Mouse (Mus musculus) left cerebral cortex, adult 2 months (tissue): ENCODE results near the gene Pirb. TPM values are rescaled to one million over a fixed set of nuclear protein-coding genes. Genes with fewer than 3 reads are reported as not detected.
A peak's percentile ranks its signal among the peaks of the same experiment; 100 is the strongest.
"Not testable (repeated sequence)": the region's sequence is repeated elsewhere in the genome, so short reads cannot be mapped to it uniquely, and the experiment has no call there.

Experiments
- DNase-seq, 2 experiments: peaks; one replicate each; pipeline ENCODE4 v3.0.0; 2021 to 2022; ENCODE audit warnings: low spot score in 2 of 2, mixed read lengths in 1 of 2; ENCODE audit errors: extremely low spot score in 1 of 2
- H3K27ac ChIP-seq: fragments of 200-600 bp; 2 replicates; pipeline ENCODE4 v1.8.1; 2022
- H3K4me3 ChIP-seq: fragments of 200-600 bp; 2 replicates; pipeline ENCODE4 v1.8.1; 2022
- CTCF ChIP-seq: fragments of 200-600 bp; IDR thresholded peaks from 2 replicates; pipeline ENCODE4 v1.8.1; 2022; ENCODE audit warnings: antibody characterized with exemption, mild to moderate bottlenecking, moderate library complexity
- intact Hi-C: fragments of 180-260 bp; cut with DNase I; formaldehyde crosslinking; loops from one replicate; pipeline ENCODE4 v1.15.1; 2025
- long read RNA-seq, 2 experiments: library from polyadenylated mRNA; stranded (forward); transcript quantifications; one replicate each; pipeline ENCODE4 v2.0.0; 2021; ENCODE audit warnings: borderline mapping rate in 2 of 2
- total RNA-seq, 2 experiments: library from RNA; stranded (reverse); gene quantifications; 2 replicates each; pipeline ENCODE4 v1.2.3; 2021

Pirb gene
- total RNA-seq: under 1 TPM; 0.16 to 0.25 TPM
- long read RNA-seq, experiment 1: 0 reads
- long read RNA-seq, experiment 2: 0 reads

DNA sequence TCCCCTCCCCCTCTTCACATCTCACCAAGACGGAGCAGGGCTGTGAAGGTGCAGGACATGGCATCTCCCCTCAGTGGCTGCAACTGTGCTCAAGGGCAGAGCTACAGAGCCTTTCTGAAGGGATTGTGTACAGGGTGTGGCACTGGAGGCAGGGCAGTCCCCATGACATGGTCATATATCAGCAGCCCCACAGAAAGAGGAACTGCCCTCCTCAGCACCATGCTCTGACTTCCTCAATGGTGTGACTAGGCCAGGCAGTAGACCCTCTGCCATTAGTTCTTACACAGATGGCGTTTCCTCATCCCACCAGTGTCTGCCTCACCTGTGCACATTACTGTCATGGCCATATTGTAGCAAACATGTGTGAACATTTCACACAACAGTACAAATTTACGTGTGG is at the start of gene Pirb:
TSS of gene Pirb (minus strand) at position 124 of the 400 bp plus-strand sequence.
- intact Hi-C loops, H3K27ac ChIP-seq, DNase-seq, H3K4me3 ChIP-seq: not testable (repeated sequence)

DNA sequence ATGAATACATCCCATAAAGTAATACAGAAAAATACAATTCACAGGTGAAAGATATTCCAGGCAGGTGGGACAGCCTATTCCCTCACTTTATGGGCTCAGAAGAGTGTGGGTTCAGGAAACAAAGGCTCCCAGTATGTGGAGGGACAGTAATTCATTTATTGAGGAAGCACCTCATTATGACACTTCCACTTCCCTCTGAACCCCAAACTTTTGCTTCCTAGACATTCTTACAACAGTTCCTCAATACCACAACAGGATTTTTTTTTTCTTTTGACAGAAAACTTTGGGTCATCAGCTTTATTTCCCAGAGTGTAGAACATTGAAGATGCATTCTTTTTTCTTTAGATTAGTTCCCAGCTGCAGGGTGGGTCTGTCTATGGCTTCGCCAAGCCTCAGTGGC is 12.5 kb upstream of the Pirb start:
- DNase-seq, H3K27ac ChIP-seq, H3K4me3 ChIP-seq, intact Hi-C loops: not testable (repeated sequence)

DNA sequence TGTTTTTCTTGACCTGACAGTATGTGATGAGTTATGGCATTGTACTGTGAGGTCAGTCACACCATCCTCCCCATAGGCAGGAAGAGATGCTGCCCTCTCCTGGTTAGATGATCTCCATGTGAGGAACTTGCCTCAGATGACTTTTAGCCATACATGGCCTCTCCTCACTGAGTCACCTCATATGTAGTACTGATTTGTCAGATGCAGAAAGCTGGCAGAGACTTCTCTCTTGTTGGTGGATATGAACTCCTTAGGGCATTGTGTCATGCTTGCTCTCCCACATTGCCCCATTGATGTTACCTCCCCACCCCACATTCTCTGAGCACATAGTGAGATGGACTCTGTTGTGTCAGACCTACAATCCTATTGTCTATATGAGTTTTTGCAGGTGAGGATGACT is 5.3 kb upstream of the Pirb start:
- intact Hi-C loops, H3K27ac ChIP-seq, H3K4me3 ChIP-seq, DNase-seq: not testable (repeated sequence)

DNA sequence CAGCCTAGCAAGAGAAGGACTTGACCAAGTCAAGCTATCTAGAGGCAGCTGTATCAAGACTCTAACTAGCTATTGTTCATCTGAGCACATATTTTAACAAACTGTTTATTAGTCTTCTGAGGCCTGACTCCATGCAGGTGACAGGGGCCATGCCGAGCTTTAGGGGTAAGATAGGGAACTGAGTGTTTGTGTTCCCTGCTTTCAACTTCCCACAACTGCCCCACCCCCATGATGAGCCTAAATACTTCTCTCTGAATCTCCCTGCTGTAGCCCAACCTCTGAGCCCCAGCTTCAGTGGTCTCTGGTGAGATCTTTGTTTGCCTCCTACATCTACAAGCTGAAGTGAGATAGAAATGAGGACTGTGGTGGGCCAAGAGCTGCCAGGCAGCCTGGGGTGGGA is 4.9 kb downstream of the Pirb start:
- Histone ChIP-seq H3K27ac (no peak overlapping the region), H3K4me3 (no peak overlapping the region)
- intact Hi-C loops: no loop called here
- TF ChIP-seq CTCF: no peak
- no peak for DNase-seq

DNA sequence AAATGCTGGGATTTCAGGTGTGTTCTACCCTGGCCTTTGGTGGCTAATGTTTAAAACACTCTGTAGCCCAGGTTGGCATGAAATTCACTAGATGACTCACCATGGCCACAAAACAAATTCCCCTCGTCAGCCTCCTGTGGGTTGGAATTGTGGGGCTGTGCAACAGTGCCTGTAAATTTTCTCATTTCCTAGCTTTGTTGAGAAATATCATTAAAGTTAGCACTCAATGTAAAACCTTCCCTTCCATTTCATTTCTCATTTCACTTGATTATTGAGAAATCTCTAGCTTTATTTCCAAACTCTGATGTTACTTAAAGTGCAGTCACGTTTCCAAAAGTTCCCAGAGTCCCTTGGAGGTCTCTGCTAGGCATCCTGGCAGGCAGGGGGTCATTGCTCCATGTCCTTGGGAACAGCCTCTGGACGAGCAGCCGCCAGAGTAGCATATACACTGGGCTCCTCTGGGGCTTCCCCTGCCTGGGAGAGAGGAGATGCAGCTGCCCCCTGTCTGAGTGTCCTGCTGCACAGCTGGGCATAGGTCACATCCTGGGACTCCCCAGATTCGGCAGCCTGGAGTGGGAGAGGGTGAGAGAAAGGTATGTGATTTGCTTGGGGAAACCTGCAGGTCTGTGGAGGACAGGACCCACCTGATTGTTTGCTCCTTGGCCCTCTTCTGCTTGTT is 7.8 kb downstream of the Pirb start:
- Histone ChIP-seq H3K27ac (no peak overlapping the region), H3K4me3 (no peak overlapping the region)
- DNase-seq: no peak
- intact Hi-C loops: no loop called here
- TF ChIP-seq CTCF: no peak

DNA sequence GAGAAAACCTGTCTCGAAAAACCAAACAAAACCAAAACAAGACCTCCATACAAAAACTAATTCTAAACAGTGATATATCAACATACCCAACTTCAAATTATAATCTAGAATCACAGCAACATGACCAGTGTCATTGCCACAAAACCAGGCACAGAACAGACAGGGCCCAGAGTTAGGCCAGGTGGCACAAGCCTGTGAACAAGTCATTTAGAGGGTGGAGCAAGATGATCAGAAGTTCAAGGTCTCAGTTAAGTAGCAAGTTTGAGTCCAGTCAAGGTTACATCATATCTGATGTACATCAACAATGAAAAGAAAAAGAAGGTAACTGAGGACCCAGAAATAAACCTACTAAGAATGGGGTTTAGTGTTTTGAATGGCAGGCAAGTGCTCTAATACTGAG is 11.2 kb downstream of the Pirb start:
- no peak for TF ChIP-seq CTCF
- Histone ChIP-seq H3K27ac (no peak overlapping the region), H3K4me3 (no peak overlapping the region)
- no peak for DNase-seq
- intact Hi-C loops: no loop called here

DNA sequence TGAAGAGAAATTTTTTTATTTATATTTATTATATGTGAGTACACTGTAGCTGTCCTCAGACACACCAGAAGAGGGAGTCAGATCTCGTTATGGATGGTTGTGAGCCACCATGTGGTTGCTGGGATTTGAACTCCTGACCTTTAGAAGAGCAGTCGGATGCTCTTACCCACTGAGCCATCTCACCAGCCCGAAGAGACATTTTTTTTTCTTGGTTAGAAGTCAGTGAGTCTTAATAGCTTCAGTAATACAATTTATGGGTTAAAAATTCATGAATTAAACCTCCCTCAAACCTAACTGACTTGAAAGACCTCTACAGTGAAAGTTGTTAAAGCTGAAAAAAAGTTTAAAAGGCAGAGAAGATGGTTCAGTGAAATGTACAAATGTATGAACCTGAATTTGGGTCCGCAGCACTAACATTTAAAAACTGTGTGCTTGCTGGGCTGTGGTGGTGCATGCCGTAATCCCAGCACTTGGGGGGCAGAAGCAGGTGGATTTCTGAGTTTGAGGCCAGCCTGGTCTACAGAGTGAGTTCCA is 11.7 kb downstream of the Pirb start:
- H3K4me3 ChIP-seq, intact Hi-C loops, DNase-seq, H3K27ac ChIP-seq: not testable (repeated sequence)

DNA sequence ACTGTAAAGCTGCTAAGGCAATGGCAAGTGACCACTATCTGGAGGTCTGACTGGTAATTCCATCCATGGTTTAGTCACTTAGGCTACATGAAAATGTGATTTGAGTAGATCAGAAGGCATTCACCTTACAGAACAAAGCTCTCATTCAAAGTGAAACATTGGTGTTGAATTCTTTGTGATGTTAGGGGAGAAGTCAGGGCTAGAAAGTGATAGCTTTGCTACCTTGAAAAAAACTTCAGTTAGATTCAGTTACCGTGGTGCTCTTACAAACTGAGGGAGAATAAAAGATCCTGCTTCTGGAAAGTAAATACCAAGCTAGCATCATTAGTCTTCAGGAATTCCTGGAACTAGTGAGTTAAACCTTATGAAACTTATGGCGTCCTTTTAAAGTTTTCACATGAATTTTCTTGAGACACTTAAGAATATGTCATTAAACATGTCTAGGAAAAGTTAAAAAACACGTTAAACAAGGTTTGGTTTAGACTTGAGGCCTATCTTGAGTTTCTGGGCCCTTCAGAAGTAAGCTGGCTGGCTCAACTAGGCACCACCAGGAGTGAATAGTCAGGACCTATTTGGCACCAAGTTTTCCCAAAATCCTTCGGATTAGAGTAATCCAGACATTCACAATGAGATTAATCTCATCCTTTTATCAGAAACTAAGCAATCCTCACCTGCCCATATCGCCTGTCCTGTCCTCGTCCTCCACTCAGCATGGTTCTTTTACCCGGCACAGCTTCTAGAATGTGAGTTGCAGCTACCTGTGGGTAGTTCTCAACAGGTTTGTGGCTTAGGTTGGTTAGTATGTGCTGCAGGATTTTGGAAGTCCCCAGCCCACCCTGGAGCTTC is 12.4 kb downstream of the Pirb start:
- intact Hi-C loops: no loop called here
- DNase-seq: no peak
- TF ChIP-seq CTCF: no peak
- H3K4me3 ChIP-seq: no peak overlapping the region
- H3K27ac ChIP-seq: no peak overlapping the region

DNA sequence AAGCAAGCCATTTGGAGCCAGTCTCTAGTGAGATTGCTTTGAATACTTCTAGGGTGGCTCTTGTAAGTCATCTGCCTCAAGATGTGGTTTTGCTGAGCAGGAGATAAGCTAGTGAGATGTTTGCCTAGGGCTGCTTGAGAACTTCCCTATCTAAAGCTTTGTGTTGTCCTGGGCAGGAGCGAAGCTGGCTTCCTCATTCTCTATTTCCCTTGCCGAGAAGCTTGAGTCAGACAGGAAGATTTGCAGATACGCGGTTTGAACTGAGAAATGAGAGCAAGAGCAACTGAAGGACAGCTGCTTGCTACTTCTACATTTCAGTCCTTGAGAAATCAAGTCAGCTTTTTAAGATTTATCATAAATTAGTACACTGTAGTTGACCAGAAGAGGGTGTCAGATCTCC is 13.2 kb downstream of the Pirb start:
- intact Hi-C loops: no loop called here
- no peak for DNase-seq

DNA sequence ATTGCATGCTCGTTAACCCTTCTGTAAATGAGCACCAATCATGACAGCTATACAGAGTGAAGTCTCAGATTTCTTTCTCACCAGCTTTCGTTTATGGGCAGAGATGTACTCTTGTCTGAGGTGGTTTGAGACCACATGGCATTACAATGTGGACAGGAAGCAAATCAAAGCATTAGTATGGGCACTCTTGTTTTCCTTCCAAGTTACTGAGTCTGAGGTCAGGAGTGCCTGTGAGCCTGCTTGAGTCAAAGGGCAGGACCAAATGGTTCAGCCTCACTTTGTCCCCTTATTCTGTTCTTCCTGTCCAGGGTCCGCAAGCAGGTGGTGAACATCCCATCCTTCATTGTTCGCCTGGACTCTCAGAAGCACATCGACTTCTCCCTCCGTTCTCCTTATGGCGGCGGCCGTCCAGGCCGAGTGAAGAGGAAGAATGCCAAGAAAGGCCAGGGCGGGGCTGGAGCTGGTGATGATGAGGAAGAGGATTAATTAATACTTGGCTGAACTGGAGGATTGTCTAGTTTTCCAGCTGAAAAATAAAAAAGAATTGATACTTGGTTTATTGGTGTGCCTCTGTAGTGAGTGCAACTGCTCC is 13.8 kb downstream of the Pirb start:
- H3K4me3 ChIP-seq: no peak overlapping the region
- DNase-seq: no peak
- no peak overlapping the region for H3K27ac ChIP-seq
- intact Hi-C loops: no loop called here
- no peak for TF ChIP-seq CTCF

More for the DNA sequence above, 13.2 kb downstream of the Pirb start:
- Histone ChIP-seq H3K4me3 (no peak overlapping the region), H3K27ac (no peak overlapping the region)
- TF ChIP-seq CTCF: no peak

DNA sequence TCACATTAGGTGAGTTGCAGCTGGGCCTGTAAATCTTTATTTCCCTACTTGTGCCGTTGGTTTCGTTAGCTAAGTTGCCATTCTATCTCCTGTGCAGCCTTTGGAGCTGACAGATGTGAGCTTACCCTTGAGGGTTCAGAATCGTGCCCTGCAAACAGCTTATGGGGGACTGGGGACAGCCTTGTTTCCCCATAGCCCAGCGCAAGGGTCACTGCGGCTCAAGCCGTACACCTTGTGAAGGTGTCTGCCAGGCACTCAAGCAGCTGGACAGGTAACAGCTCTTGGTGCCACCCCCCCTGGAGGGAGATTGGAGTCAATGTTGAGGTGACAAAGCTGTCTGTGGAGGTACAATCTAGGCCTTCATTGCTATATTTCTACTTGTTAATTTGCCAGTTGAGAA is 14.3 kb downstream of the Pirb start:
- no peak for TF ChIP-seq CTCF
- no peak for DNase-seq

DNA sequence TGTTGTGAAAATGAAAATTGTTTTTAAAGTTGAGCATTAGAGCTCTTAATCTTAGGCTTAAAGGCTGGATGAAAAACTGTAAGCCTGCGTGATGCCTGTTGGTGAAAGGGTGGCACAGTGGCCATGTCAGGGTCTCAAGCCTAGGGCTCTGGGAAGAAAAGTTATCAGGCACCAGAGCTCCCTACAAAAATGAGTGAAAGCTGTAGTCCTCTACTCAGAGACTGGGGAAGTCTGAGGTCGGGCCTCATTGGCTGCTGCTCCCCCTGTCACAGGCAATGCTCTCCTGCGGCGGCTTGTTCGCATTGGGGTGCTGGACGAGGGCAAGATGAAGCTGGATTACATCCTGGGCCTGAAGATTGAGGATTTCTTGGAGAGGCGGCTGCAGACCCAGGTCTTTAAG is 14.7 kb downstream of the Pirb start:
- DNase-seq, intact Hi-C loops, H3K27ac ChIP-seq: not testable (repeated sequence)
- peak overlapping the region; percentile 64 for H3K4me3 ChIP-seq

More for the DNA sequence above, 14.3 kb downstream of the Pirb start:
- intact Hi-C loops: no loop called here
- H3K27ac ChIP-seq: no peak overlapping the region
- H3K4me3 ChIP-seq: no peak overlapping the region
